Mouse (Mus musculus): Measurements from ENCODE around the gene Tex29. TPM values are rescaled to one million over a fixed set of nuclear protein-coding genes. Genes with fewer than 3 reads are reported as not detected.

Gene Tex29
- polyA plus RNA-seq, 1 experiment: not detected

GRCm38 (mm10) chr8:11831939-11832338 is 8.3 kb upstream of the Tex29 start:
- H3K79me2 ChIP-seq (ENCODE audit: control insufficient read depth, insufficient read depth): no peaks in the 10 kb centered on the region
- no peak overlapping the region for H3K4me2 ChIP-seq (ENCODE audit: low read depth)
- peaks cover 4% of the 10 kb centered on the region for H3K36me3 ChIP-seq (ENCODE audit: control insufficient read depth, insufficient read depth)
- no peak overlapping the region for H3K4me3 ChIP-seq
- no peak overlapping the region for H3ac ChIP-seq (ENCODE audit: control insufficient read depth, insufficient read length)
- TF ChIP-seq TCF3 (IDR thresholded peaks at IDR 0.05; ENCODE audit: insufficient read length, low read depth): no peak
- TF ChIP-seq USF1 (IDR thresholded peaks at IDR 0.05; ENCODE audit: low read depth): no peak
- TF ChIP-seq CEBPB (IDR thresholded peaks at IDR 0.05; ENCODE audit: insufficient read depth, poor library complexity, severe bottlenecking): no peak
- no peak for TF ChIP-seq POLR2AphosphoS2 (IDR thresholded peaks at IDR 0.05; ENCODE audit: insufficient read length, low read depth)
- no peak for TF ChIP-seq TCF12 (IDR thresholded peaks at IDR 0.05; ENCODE audit: insufficient read depth, poor library complexity, severe bottlenecking)
- no peak for TF ChIP-seq E2F4 (IDR thresholded peaks at IDR 0.05; ENCODE audit: insufficient read depth)
- TF ChIP-seq MAX (IDR thresholded peaks at IDR 0.05; ENCODE audit: low read depth): no peak
- H3K27me3 ChIP-seq (ENCODE audit: control insufficient read depth, insufficient read depth, insufficient read length): no peaks in the 10 kb centered on the region

GRCm38 (mm10) chr8:11833157-11833556 is 7.1 kb upstream of the Tex29 start:
- no peak for TF ChIP-seq CEBPB (IDR thresholded peaks at IDR 0.05; ENCODE audit: insufficient read depth, poor library complexity, severe bottlenecking)
- no peak for TF ChIP-seq TCF12 (IDR thresholded peaks at IDR 0.05; ENCODE audit: insufficient read depth, poor library complexity, severe bottlenecking)
- no peak for TF ChIP-seq USF1 (IDR thresholded peaks at IDR 0.05; ENCODE audit: low read depth)
- no peak for TF ChIP-seq POLR2A (IDR thresholded peaks at IDR 0.05; ENCODE audit: insufficient read length, low read depth)
- TF ChIP-seq REST (IDR thresholded peaks at IDR 0.05; ENCODE audit: insufficient read depth, insufficient read length): no peak
- TF ChIP-seq MAX (IDR thresholded peaks at IDR 0.05; ENCODE audit: low read depth): no peak
- TF ChIP-seq SRF (IDR thresholded peaks at IDR 0.05; ENCODE audit: control insufficient read depth, insufficient read length, low read depth): no peak
- TF ChIP-seq MYOD1 (IDR thresholded peaks at IDR 0.05; ENCODE audit: control insufficient read depth in 1 of 3, insufficient read length in 2 of 3, low read depth in 2 of 3): no peak
- no peak for TF ChIP-seq TCF3 (IDR thresholded peaks at IDR 0.05; ENCODE audit: insufficient read length, low read depth)
- no peak for TF ChIP-seq POLR2AphosphoS2 (IDR thresholded peaks at IDR 0.05; ENCODE audit: insufficient read length, low read depth)
- H3K79me2 ChIP-seq (ENCODE audit: control insufficient read depth, insufficient read depth): no peaks in the 10 kb centered on the region
- no peak overlapping the region for H3K4me2 ChIP-seq (ENCODE audit: low read depth)
- H3K27me3 ChIP-seq (ENCODE audit: control insufficient read depth, insufficient read depth, insufficient read length): no peaks in the 10 kb centered on the region
- H3K36me3 ChIP-seq (ENCODE audit: control insufficient read depth, insufficient read depth): no peaks in the 10 kb centered on the region
- H3K4me3 ChIP-seq: no peak overlapping the region
- no peak overlapping the region for H3ac ChIP-seq (ENCODE audit: control insufficient read depth, insufficient read length)

- Histone ChIP-seq H3K36me3 (ENCODE audit: control insufficient read depth, insufficient read depth) (no peaks in the 10 kb centered on the region), H3K79me2 (ENCODE audit: control insufficient read depth, insufficient read depth) (no peaks in the 10 kb centered on the region), H3K27me3 (ENCODE audit: control insufficient read depth, insufficient read depth, insufficient read length) (no peaks in the 10 kb centered on the region), H3K4me2 (ENCODE audit: low read depth) (no peak overlapping the region), H3ac (ENCODE audit: control insufficient read depth, insufficient read length) (no peak overlapping the region), H3K4me3 (no peak overlapping the region)
- no peak for TF ChIP-seq MAX (IDR thresholded peaks at IDR 0.05; ENCODE audit: low read depth)
- TF ChIP-seq TCF3 (IDR thresholded peaks at IDR 0.05; ENCODE audit: insufficient read length, low read depth): no peak
- TF ChIP-seq MYOD1 (IDR thresholded peaks at IDR 0.05; ENCODE audit: control insufficient read depth in 1 of 3, insufficient read length in 2 of 3, low read depth in 2 of 3): no peak
- TF ChIP-seq USF1 (IDR thresholded peaks at IDR 0.05; ENCODE audit: low read depth): no peak
- TF ChIP-seq REST (IDR thresholded peaks at IDR 0.05; ENCODE audit: insufficient read depth, insufficient read length): no peak
- TF ChIP-seq E2F4 (IDR thresholded peaks at IDR 0.05; ENCODE audit: insufficient read depth): no peak
- no peak for TF ChIP-seq POLR2A (IDR thresholded peaks at IDR 0.05; ENCODE audit: insufficient read length, low read depth)
- TF ChIP-seq MYOG (IDR thresholded peaks at IDR 0.05; ENCODE audit: control insufficient read depth in 1 of 3, insufficient read depth in 1 of 3, insufficient read length in 2 of 3, low read depth in 2 of 3): no peak
- TF ChIP-seq TCF12 (IDR thresholded peaks at IDR 0.05; ENCODE audit: insufficient read depth, poor library complexity, severe bottlenecking): no peak
- no peak for TF ChIP-seq POLR2AphosphoS2 (IDR thresholded peaks at IDR 0.05; ENCODE audit: insufficient read length, low read depth)
- TF ChIP-seq CEBPB (IDR thresholded peaks at IDR 0.05; ENCODE audit: insufficient read depth, poor library complexity, severe bottlenecking): no peak
- no peak for TF ChIP-seq SRF (IDR thresholded peaks at IDR 0.05; ENCODE audit: control insufficient read depth, insufficient read length, low read depth)
Measured at GRCm38 (mm10) chr8:11834200-11834599, 6.1 kb upstream of the Tex29 start.

DNA sequence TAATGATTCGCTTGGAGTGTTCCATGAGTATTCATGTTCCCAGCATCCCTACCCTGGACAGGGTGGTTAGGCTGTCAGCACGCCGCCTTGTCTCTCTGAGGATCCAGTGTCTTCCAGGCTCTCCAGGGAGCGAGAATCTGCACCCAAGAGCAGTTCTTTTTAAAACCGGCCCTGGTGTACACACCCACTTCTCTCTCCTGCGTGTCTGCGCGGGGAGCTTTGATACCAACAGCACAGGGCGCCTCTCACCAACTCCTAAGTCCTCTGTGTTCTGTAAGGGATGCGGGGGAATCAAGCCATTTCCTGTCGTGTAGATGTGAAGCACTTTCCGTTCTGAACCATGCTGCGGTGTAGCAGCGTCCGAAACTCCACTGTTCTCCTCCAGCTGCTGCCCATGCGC is 5.6 kb upstream of the Tex29 start:
- Histone ChIP-seq H3K4me3 (no peak overlapping the region), H3K27me3 (ENCODE audit: control insufficient read depth, insufficient read depth, insufficient read length) (no peaks in the 10 kb centered on the region), H3K79me2 (ENCODE audit: control insufficient read depth, insufficient read depth) (no peaks in the 10 kb centered on the region), H3K4me2 (ENCODE audit: low read depth) (no peak overlapping the region), H3ac (ENCODE audit: control insufficient read depth, insufficient read length) (no peak overlapping the region), H3K36me3 (ENCODE audit: control insufficient read depth, insufficient read depth) (no peaks in the 10 kb centered on the region)
- TF ChIP-seq CEBPB (IDR thresholded peaks at IDR 0.05; ENCODE audit: insufficient read depth, poor library complexity, severe bottlenecking) (no peak), POLR2AphosphoS2 (IDR thresholded peaks at IDR 0.05; ENCODE audit: insufficient read length, low read depth) (no peak), TCF3 (IDR thresholded peaks at IDR 0.05; ENCODE audit: insufficient read length, low read depth) (no peak)

DNA sequence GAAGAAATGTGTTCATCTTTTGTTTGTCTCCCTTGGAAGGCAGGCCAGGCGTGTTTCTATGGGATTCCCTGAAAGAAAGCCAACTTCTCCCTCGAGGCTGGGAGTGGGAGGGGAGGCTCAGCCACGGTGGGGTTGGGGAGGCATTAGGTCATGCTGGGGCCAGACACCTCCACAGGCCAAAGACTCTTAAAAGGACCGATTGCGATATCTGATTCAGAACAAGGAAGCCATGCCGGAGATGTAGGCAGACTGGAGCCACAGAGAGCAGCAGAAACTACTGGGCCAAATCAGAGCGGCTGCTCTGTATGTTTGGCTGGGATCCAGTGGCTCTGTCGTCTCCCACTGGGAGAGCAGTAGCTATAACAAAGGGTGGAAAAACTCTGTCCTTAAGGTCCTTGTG is 1.3 kb downstream of the Tex29 start:
- no peaks in the 10 kb centered on the region for H3K36me3 ChIP-seq (ENCODE audit: control insufficient read depth, insufficient read depth)
- TF ChIP-seq USF1 (IDR thresholded peaks at IDR 0.05; ENCODE audit: low read depth): no peak
- no peak for TF ChIP-seq SRF (IDR thresholded peaks at IDR 0.05; ENCODE audit: control insufficient read depth, insufficient read length, low read depth)
- no peak for TF ChIP-seq TCF12 (IDR thresholded peaks at IDR 0.05; ENCODE audit: insufficient read depth, poor library complexity, severe bottlenecking)
- TF ChIP-seq POLR2A (IDR thresholded peaks at IDR 0.05; ENCODE audit: insufficient read length, low read depth): no peak
- no peak for TF ChIP-seq MYOD1 (IDR thresholded peaks at IDR 0.05; ENCODE audit: control insufficient read depth in 1 of 3, insufficient read length in 2 of 3, low read depth in 2 of 3)
- TF ChIP-seq E2F4 (IDR thresholded peaks at IDR 0.05; ENCODE audit: insufficient read depth): no peak
- no peak for TF ChIP-seq MYOG (IDR thresholded peaks at IDR 0.05; ENCODE audit: control insufficient read depth in 1 of 3, insufficient read depth in 1 of 3, insufficient read length in 2 of 3, low read depth in 2 of 3)
- TF ChIP-seq POLR2AphosphoS2 (IDR thresholded peaks at IDR 0.05; ENCODE audit: insufficient read length, low read depth): no peak
- TF ChIP-seq TCF3 (IDR thresholded peaks at IDR 0.05; ENCODE audit: insufficient read length, low read depth): no peak
- TF ChIP-seq CEBPB (IDR thresholded peaks at IDR 0.05; ENCODE audit: insufficient read depth, poor library complexity, severe bottlenecking): no peak
- TF ChIP-seq REST (IDR thresholded peaks at IDR 0.05; ENCODE audit: insufficient read depth, insufficient read length): no peak
- no peaks in the 10 kb centered on the region for H3K79me2 ChIP-seq (ENCODE audit: control insufficient read depth, insufficient read depth)
- no peak overlapping the region for H3K4me2 ChIP-seq (ENCODE audit: low read depth)
- no peak overlapping the region for H3ac ChIP-seq (ENCODE audit: control insufficient read depth, insufficient read length)
- no peak overlapping the region for H3K4me3 ChIP-seq
- peaks cover 16% of the 10 kb centered on the region for H3K27me3 ChIP-seq (ENCODE audit: control insufficient read depth, insufficient read depth, insufficient read length)
